Mouse (Mus musculus) adrenal gland, postnatal 10 days (tissue): ENCODE data around the gene Ece1. TPM values are rescaled to one million over a fixed set of nuclear protein-coding genes. Genes with fewer than 3 reads are reported as not detected.
A peak's percentile ranks its signal among the peaks of the same experiment; 100 is the strongest.

Experiments
- DNase-seq: peaks from one replicate; pipeline ENCODE4 v3.0.0; 2021; ENCODE audit warnings: mixed read lengths
- total RNA-seq, 2 experiments: library from RNA; stranded (reverse); gene quantifications; 2 replicates each; pipeline ENCODE4 v1.2.3; 2021

The Ece1 gene
- total RNA-seq, 2 experiments from 2014 or later, result 183 to 188 TPM

DNA sequence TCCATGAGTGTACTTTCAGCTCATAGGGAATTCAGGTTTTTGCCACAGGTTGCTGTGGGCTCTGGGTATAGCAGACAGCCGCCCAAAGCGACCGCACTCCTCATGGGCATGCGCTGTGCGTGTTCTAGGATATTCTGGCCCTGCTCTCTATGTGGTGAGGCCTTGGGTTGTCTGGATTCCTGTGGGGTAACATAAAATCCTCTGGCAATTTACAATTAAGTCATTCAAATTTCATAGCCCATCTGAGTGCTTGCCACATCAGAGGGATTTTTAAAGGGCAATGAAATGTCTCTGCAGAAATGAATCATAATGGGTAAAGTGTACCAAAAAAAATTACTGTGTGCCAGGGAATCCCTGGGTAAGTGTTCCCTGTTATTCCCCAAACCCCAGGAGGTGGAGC is 127.4 kb downstream of the Ece1 start:
- DNase-seq, result no peak

- no peak for DNase-seq
Measured at GRCm38 (mm10) chr4:137990433-137990832, 128.4 kb downstream of the Ece1 start.

- no peak for DNase-seq
Measured at GRCm38 (mm10) chr4:137991240-137991639, 129.2 kb downstream of the Ece1 start.

DNA sequence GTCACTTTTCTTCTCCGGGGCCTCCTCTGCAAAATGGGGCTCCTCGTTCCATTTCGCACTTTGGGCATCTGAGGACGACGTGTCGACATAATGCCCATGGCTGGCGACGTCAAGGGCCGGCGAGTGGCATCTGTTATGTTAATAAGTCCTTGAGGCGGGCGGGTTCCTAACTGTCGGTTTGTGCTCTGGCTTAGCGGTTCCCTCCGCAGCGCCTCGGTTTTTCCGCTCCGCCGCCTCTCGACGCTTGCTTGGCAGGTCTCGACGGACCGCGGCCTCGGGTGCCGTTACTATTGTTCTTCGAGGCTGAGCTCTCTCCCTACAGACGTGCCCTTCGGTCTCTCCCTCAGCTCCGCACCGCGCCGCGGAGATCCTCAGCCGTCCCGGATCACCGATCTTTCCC is 130.9 kb downstream of the Ece1 start, which contains the start of gene Eif4g3:
TSS of gene Eif4g3 (plus strand) at position 133 of the 400 bp plus-strand sequence.
- DNase-seq, result no peak

- peak; percentile 100 for DNase-seq
Measured at GRCm38 (mm10) chr4:137993291-137993758, 131.3 kb downstream of the Ece1 start.

GRCm38 (mm10) chr4:137993821-137994561 is 132.0 kb downstream of the Ece1 start:
- peak; percentile 70 for DNase-seq

DNA sequence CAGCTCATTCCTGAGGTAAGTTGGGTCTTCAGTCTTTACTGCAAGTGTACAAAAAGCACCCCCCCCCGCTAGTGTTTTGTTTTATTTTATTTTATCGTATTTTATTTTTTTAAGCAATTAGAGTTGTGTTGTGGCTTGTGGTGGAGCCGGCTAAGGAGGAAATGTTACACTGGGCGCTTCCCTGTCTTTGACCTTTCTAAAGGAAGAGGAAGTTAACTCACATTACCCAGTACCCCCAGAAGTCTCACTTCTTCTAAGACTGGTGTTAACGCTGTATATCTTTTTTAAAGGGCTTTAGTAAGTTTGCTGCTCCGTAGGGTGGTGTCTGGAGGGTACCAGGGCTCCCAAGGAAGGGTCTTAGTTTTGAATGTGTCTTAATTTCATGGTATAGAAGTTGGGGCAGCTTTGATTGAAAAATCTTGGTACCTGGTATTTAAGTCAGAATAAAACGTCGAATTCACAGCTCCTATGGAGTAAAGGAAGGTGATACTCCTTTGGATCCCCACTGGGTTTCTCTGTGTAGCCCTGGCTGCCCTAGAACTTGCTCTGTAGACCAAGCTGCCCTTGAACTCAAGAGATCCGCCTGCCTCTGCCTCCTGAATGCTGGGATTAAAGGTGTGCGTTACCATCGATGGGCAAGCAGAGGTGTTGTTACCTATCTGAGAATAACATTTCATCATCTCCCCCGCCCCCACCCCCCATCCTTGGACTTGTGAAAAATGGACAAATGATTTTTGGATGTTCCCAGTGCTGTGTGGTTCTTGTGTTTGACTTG is 132.7 kb downstream of the Ece1 start:
- DNase-seq, result no peak

DNA sequence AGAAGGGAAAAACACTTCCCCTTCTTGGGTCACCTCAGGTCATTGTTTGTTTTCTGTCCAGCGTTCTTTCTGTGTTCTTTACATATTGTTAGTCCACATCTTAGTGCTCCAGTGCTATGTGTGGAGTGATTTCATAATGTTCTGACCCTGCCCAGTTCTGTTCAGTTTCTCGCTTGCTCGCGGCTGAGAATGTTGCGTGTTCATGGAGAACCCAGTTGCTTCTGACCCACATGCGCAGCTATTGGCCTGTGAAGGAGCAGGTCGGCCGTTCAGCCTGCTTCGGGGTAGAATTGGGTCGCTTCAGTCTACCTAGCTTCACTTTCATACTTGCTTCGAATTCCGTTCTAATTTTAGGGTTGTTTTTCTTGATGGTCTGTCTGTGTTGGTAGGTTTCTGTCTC is 133.4 kb downstream of the Ece1 start:
- DNase-seq, result peak; percentile 57

DNA sequence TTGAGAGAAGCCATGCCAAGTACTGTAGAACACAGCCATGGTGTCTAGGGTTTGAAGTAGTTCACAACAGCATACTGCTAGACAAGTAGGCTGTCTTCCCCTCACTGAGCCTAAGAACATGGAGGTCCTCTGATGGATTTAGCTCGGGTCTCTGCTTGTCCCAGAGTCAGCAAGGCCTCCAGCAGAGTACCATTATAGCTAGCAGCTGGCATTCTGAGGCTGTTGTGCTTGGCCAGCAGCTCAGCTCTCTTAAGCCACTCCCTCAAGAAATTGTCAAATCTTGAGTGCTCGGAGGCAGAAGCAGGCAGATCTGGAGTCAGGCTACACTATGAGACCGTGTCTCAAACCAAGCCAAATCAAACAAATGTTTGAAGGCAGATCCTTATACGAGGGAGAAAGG is 136.2 kb downstream of the Ece1 start:
- DNase-seq, result no peak

- peak; percentile 74 for DNase-seq
Measured at GRCm38 (mm10) chr4:138000682-138001081, 138.6 kb downstream of the Ece1 start.

DNA sequence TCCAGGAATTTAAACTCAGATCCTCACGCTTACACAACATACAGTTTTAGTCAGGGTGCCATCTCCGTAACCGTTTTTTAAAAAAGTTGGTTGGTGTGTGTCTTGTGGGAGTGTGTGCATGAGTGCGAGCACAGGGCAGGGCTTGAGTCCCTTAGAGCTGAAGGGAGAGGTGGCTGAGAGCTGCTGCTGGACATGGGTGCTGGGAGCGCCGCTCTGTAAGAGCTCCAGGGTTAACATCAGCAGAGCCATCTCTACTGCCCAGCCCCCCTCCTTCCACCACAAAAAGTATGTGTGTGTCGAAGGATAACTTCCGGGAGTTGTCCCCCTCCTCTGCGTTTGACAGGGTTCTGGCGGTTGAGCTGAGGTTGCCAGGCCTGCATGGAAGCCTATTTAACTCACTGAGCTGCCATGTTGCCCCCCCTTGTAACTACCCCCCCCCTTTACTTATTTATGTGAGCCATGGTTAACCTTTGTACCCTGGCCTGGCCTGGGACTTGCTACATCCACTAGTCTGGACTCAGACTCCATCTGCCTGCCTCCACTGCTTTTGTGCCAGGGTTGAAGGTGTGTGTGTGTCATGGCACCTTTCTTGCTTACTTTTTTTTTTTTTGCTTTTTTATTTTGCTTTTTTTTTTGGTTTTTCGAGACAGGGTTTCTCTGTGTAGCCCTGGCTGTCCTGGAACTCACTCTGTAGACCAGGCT is 142.0 kb downstream of the Ece1 start:
- no peak for DNase-seq

DNA sequence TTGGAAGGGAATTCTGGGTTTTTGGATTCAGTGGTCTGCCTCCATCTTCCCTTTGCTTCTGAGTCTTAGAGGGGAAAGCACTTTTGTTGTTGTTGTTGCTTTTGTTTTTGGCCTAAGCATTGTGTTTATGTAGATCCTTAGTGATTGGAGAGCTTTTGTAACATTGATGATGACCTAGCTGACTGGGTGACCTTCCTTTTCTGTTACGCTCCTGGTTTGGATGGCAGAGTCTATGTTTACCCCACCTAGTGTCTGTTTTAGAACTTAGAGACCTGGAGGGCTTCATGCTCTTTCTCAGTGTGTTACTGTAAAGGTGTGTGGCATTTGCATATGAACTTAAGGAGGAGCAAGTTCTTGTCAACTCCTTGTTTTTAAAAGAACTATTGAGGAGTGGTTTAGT is 143.7 kb downstream of the Ece1 start:
- no peak for DNase-seq

GRCm38 (mm10) chr4:138006951-138007613 is 145.0 kb downstream of the Ece1 start:
- no peak for DNase-seq

- no peak for DNase-seq
Measured at GRCm38 (mm10) chr4:138008646-138009045, 146.6 kb downstream of the Ece1 start.

GRCm38 (mm10) chr4:138009786-138010502 is 147.9 kb downstream of the Ece1 start:
- no peak for DNase-seq

DNA sequence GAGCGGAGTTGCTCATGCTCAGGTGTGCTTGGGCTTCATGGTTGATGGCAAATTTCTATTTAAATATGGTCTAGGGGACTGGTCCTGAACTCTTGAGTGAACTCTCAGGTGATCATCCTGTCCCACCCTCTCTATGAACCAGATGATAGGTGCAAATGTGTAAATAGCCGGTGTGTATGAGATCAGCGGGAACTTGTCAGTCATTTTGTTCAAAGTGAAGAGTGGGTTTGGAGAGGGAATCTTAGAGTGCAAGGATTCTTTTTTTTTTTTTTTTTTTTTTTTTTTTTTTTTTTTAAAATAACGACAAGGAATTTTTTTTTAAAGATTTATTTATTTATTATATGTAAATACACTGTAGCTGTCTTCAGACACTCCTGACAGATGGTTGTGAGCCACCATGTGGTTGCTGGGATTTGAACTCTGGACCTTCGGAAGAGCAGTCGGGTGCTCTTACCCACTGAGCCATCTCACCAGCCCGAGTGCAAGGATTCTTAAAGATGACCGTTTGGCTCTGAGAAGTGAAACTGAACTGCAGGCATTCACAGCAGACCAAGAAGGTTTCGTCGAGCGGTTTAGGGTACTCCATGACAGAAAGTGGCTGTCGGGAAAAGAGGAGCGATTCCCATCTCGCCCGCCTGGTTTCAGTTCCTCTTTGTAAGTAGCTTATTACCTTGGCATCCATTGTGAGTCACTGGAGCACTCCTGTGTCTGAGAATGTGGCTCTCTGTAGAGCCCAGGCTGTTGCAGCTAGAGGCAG is 151.9 kb downstream of the Ece1 start:
- no peak for DNase-seq
